Mouse (Mus musculus): ENCODE data around the gene Rnaseh2a. TPM values are rescaled to one million over a fixed set of nuclear protein-coding genes. Genes with fewer than 3 reads are reported as not detected.
A peak's percentile ranks its signal among the peaks of the same experiment; 100 is the strongest.

Gene Rnaseh2a
- total and polyA plus RNA-seq, 3 experiments, result 105 to 109 TPM; not detected in 1

DNA sequence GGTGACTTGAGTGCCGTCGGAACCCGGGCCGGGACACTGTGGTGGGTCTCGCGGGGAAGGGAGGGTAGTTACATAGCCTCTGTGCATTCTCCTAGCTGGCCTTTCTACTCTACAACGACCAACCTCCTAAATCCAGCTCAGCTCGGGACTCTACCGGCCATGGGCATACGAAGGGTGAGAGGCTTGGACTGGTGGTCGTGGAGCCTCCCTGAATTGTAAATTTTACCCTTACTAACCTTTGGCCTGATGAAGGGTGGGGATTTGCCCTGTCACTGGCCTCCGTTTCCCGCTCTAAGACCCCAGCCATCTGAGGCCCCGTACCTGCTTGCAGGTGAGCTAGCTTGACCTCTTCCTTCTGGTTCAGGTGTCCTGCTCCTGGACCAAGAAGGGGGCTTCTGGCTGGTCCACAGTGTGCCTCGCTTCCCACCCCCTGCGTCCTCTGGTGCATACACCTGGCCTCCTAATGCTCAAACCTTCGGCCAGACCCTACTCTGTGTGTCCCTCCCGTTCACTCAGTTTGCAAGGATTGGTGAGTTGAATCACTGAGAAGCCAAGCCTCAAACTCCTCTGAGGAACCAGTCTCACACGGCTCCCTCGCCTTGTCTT, 60.3 kb downstream of the Rnaseh2a start:
- Histone ChIP-seq H3K27me3 (ENCODE audit: control insufficient read depth in 1 of 2, insufficient read depth in 2 of 2, low read length in 2 of 2) (no peaks in the 10 kb centered on the region), H3K79me2 (ENCODE audit: control insufficient read depth, insufficient read depth, low read length, poor library complexity) (peaks cover 29% of the 10 kb centered on the region), H3K9me3 (replicated peaks; ENCODE audit: insufficient read depth, low read length) (no peaks in the 10 kb centered on the region), H3K27ac (ENCODE audit: control insufficient read depth, low read depth, low read length) (peak overlapping the region; percentile 95), H3K4me3 (ENCODE audit: control insufficient read depth in 1 of 2, insufficient read depth in 1 of 2, low read depth in 2 of 2, low read length in 2 of 2) (peak overlapping the region; percentile 74 to 94), H3K4me1 (ENCODE audit: control insufficient read depth in 1 of 2, insufficient read depth in 2 of 2, low read length in 2 of 2) (peaks cover 2 to 42% of the 10 kb centered on the region in 2 experiments; a peak in 3 of 4 replicates), H3K9ac (ENCODE audit: control insufficient read depth, low read depth, low read length, poor library complexity, severe bottlenecking) (peak overlapping the region; percentile 96), H3K36me3 (ENCODE audit: control insufficient read depth in 1 of 2, insufficient read depth in 2 of 2, low read length in 2 of 2) (peaks cover 8 to 27% of the 10 kb centered on the region in 2 experiments; a peak in 3 of 4 replicates)
- DNase-seq (ENCODE audit: low read depth, low spot score), result no peak
- TF ChIP-seq RCOR1 (IDR thresholded peaks at IDR 0.05; ENCODE audit: low read depth, low read length), result no peak
- no peak for TF ChIP-seq NRF1 (IDR thresholded peaks at IDR 0.05; ENCODE audit: insufficient read depth, low read depth, low read length, poor library complexity, severe bottlenecking)
- no peak for TF ChIP-seq ZMIZ1 (IDR thresholded peaks at IDR 0.05; ENCODE audit: low read depth, low read length)
- TF ChIP-seq CHD1 (IDR thresholded peaks at IDR 0.05; ENCODE audit: low read depth, low read length), result peak; percentile 90; the same call in 1 of the 2 replicates
- TF ChIP-seq MYB (IDR thresholded peaks at IDR 0.05; ENCODE audit: low read depth, low read length), result no peak
- TF ChIP-seq KAT2A (conservative IDR thresholded peaks at IDR 0.05; ENCODE audit: low read depth, low read length), result no peak

DNA sequence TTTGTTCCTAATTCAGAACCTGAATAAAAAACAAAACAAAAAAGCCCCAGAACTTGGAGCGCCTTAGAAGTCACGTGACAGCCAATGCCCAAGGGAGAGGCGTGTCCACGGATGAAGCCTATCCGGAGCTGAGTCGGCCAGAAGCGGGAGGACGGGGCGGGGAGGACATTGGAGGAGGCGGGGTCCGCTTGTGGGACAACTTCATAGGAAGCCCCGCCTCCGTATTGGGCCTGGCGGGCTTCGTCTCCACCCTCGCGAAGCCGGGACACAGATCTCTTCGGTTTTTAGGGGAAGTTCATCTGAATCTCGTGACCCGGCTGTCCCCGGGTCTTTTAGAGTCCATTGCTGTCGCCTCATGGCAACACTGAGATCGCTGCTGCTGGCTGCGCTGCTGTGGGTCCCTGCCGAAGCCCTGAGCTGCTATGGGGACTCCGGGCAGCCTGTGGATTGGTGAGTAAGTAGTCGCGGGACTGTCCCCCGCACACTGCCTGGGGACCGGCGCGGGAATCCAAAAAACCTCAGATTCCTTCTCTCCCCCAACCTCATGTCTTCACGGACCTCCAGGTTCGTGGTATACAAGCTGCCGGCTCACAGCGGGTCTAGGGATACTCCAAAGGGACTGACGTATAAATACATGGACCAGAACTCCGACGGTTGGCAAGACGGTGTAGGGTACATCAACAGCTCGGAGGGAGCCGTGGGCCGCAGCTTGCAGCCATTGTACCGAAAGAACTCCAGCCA, 61.0 kb downstream of the Rnaseh2a start, which contains the start of gene Dnase2a:
Gene Dnase2a, plus strand, starts transcription at position 140 of the 741 bp plus-strand sequence.
- peaks cover 9 to 30% of the 10 kb centered on the region in 2 experiments; a peak in 3 of 4 replicates for H3K36me3 ChIP-seq (ENCODE audit: control insufficient read depth in 1 of 2, insufficient read depth in 2 of 2, low read length in 2 of 2)
- H3K4me3 ChIP-seq (ENCODE audit: control insufficient read depth in 1 of 2, insufficient read depth in 1 of 2, low read depth in 2 of 2, low read length in 2 of 2), result peak within 1 kb of the TSS; percentile 74 to 94
- H3K27me3 ChIP-seq (ENCODE audit: control insufficient read depth in 1 of 2, insufficient read depth in 2 of 2, low read length in 2 of 2), result no peaks in the 10 kb centered on the region
- H3K79me2 ChIP-seq (ENCODE audit: control insufficient read depth, insufficient read depth, low read length, poor library complexity), result peaks cover 32% of the 10 kb centered on the region
- H3K9ac ChIP-seq (ENCODE audit: control insufficient read depth, low read depth, low read length, poor library complexity, severe bottlenecking), result peak within 1 kb of the TSS; percentile 96
- H3K4me1 ChIP-seq (ENCODE audit: control insufficient read depth in 1 of 2, insufficient read depth in 2 of 2, low read length in 2 of 2), result peaks cover 2 to 38% of the 10 kb centered on the region in 2 experiments; a peak in 3 of 4 replicates
- H3K27ac ChIP-seq (ENCODE audit: control insufficient read depth, low read depth, low read length), result peak within 1 kb of the TSS; percentile 95
- DNase-seq (ENCODE audit: low read depth, low spot score), result peak; percentile 99
- H3K9me3 ChIP-seq (replicated peaks; ENCODE audit: insufficient read depth, low read length), result no peaks in the 10 kb centered on the region
- peak; percentile 98 for TF ChIP-seq USF1 (IDR thresholded peaks at IDR 0.05; ENCODE audit: low read depth, low read length)
- no peak; the same call in 1 of the 2 replicates for TF ChIP-seq CHD1 (IDR thresholded peaks at IDR 0.05; ENCODE audit: low read depth, low read length)
- TF ChIP-seq TBP (IDR thresholded peaks at IDR 0.05; ENCODE audit: low read depth, low read length), result peak; percentile 91
- TF ChIP-seq POLR2AphosphoS2 (IDR thresholded peaks at IDR 0.05; ENCODE audit: low read length), result peak; percentile 84
- TF ChIP-seq MYC (IDR thresholded peaks at IDR 0.05; ENCODE audit: low read depth, low read length), result peak; percentile 81; the same call in 1 of the 2 replicates
- peak; percentile 77 to 89 for TF ChIP-seq USF2 (IDR thresholded peaks at IDR 0.05; ENCODE audit: borderline replicate concordance in 1 of 2, insufficient read depth in 1 of 2, low read depth in 1 of 2, low read length in 2 of 2)
- TF ChIP-seq KAT2A (conservative IDR thresholded peaks at IDR 0.05; ENCODE audit: low read depth, low read length), result no peak; the same call in 1 of the 2 replicates
- TF ChIP-seq NELFE (IDR thresholded peaks at IDR 0.05; ENCODE audit: low read depth, low read length), result peak; percentile 96
- TF ChIP-seq ELF1 (IDR thresholded peaks at IDR 0.05; ENCODE audit: low read depth, low read length), result 0 out of 2 replicates have a peak, but pooled peaks have one; percentile 7
- TF ChIP-seq JUND (IDR thresholded peaks at IDR 0.05; ENCODE audit: low read depth, low read length), result no peak
- no peak for TF ChIP-seq RCOR1 (IDR thresholded peaks at IDR 0.05; ENCODE audit: low read depth, low read length)
- TF ChIP-seq EP300 (IDR thresholded peaks at IDR 0.05; ENCODE audit: low read depth in 1 of 2, low read length in 2 of 2), result no peak
- 0 out of 2 replicates have a peak, but pooled peaks have one; percentile 2 for TF ChIP-seq SMC3 (IDR thresholded peaks at IDR 0.05; ENCODE audit: low read depth, low read length)
- TF ChIP-seq MAX (IDR thresholded peaks at IDR 0.05; ENCODE audit: low read length), result peak; percentile 88
- TF ChIP-seq ZMIZ1 (IDR thresholded peaks at IDR 0.05; ENCODE audit: low read depth, low read length), result peak; percentile 95
- no peak for TF ChIP-seq TAL1 (IDR thresholded peaks at IDR 0.05; ENCODE audit: low read length)
- TF ChIP-seq HCFC1 (IDR thresholded peaks at IDR 0.05; ENCODE audit: low read depth, low read length), result peak; percentile 66; the same call in 1 of the 2 replicates
- TF ChIP-seq POLR2A (IDR thresholded peaks at IDR 0.05; ENCODE audit: control insufficient read depth in 1 of 2, insufficient read depth in 1 of 2, low read depth in 1 of 2, low read length in 2 of 2, poor library complexity in 1 of 2), result peak; percentile 83 to 98
- no peak for TF ChIP-seq RAD21 (IDR thresholded peaks at IDR 0.05; ENCODE audit: low read depth, low read length)
- no peak for TF ChIP-seq ZC3H11A (IDR thresholded peaks at IDR 0.05; ENCODE audit: low read depth, low read length)
- no peak; the same call in 1 of the 2 replicates for TF ChIP-seq POLR2AphosphoS5 (IDR thresholded peaks at IDR 0.05; ENCODE audit: borderline replicate concordance, low read depth, low read length)
- TF ChIP-seq MAZ (IDR thresholded peaks at IDR 0.05; ENCODE audit: low read depth, low read length), result peak; percentile 57; the same call in 1 of the 2 replicates
- 0 out of 2 replicates have a peak, but pooled peaks have one; percentile 6 for TF ChIP-seq ETS1 (IDR thresholded peaks at IDR 0.05; ENCODE audit: low read depth, low read length)
- TF ChIP-seq E2F4 (IDR thresholded peaks at IDR 0.05; ENCODE audit: borderline replicate concordance, low read depth, low read length), result peak; percentile 51; the same call in 1 of the 2 replicates
- no peak for TF ChIP-seq ZKSCAN1 (IDR thresholded peaks at IDR 0.05; ENCODE audit: low read depth, low read length)

Measured in MEL (cell line).